Mouse (Mus musculus) hindbrain, embryonic 12.5 days (tissue): ENCODE data around the gene Tmem63c. TPM values are rescaled to one million over a fixed set of nuclear protein-coding genes. Genes with fewer than 3 reads are reported as not detected.

Experiments used
- ATAC-seq: fragments of 200-750 bp; cut with Nextera tagmentation; 2 replicates; pipeline ENCODE4 v1.8.0; 2017; ENCODE audit warnings: moderate TSS enrichment; ENCODE audit not compliant: low FRiP score
- H3K27ac ChIP-seq: fragments of 300-500 bp; sonication (generic); 2 replicates; pipeline ENCODE4 v1.5.1; 2016; ENCODE audit warnings: mild to moderate bottlenecking
- H3K27me3 ChIP-seq: fragments of 300-500 bp; sonication (generic); 2 replicates; pipeline ENCODE4 v1.6.1; 2016; ENCODE audit warnings: mild to moderate bottlenecking
- H3K36me3 ChIP-seq: fragments of 300-500 bp; sonication (generic); 2 replicates; pipeline ENCODE4 v1.6.1; 2016; ENCODE audit warnings: mild to moderate bottlenecking
- H3K4me1 ChIP-seq: fragments of 300-500 bp; sonication (generic); 2 replicates; pipeline ENCODE4 v1.6.1; 2016
- H3K4me2 ChIP-seq: fragments of 300-500 bp; sonication (generic); replicated peaks from 2 replicates; pipeline ENCODE4 v1.6.1; 2016; ENCODE audit warnings: mild to moderate bottlenecking
- H3K4me3 ChIP-seq: fragments of 300-500 bp; sonication (generic); 2 replicates; pipeline ENCODE4 v1.5.1; 2016; ENCODE audit warnings: mild to moderate bottlenecking
- H3K9ac ChIP-seq: fragments of 300-500 bp; sonication (generic); 2 replicates; pipeline ENCODE4 v1.6.1; 2016; ENCODE audit warnings: mild to moderate bottlenecking, moderate library complexity
- H3K9me3 ChIP-seq: fragments of 300-500 bp; sonication (generic); replicated peaks from 2 replicates; pipeline ENCODE4 v1.6.1; 2016; ENCODE audit warnings: mild to moderate bottlenecking
- WGBS: fragments of 180-500 bp; shearing (Covaris S2); methylation state at CpG from one replicate; pipeline ENCODE4 v1.1.7; 2016; 5-methylcytosine and 5-hydroxymethylcytosine counted together
- polyA plus RNA-seq: library from polyadenylated mRNA; unstranded; fragments of >200 nt; fragmentation: Nextera tagmentation; extraction: Ambion mirVana; gene quantifications from 2 replicates; pipeline ENCODE4 v1.2.1, GENCODE M21; 2016

The Tmem63c gene
- 1.8 and 2.3 TPM in 2 replicates for polyA plus RNA-seq

DNA sequence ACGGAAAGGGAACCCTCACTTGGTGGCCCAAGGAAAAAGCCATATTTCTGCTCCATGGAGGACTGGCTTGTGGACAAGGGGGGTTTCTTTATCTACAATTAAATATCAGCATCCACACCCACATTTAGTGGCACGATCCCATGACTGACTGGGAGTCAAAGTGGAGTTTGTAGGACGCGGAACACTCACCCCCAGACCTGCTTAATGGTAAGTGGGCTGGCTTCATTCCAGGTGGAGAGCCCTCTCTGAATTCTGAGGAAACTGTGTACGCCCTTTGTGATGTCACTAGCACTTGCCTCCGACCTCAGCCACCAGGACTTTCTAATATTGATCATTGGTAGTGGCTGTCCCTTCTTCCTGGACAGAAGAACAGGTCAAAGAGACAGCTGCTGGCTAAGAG is at the start of gene Tmem63c:
Gene Tmem63c, plus strand, starts transcription at position 301 of the 400 bp plus-strand sequence.
- Histone ChIP-seq H3K4me3 (no peak within 1 kb of the TSS), H3K27me3 (peaks cover 5% of the 10 kb centered on the region; the same call in 1 of the 2 replicates), H3K4me1 (peaks cover 1% of the 10 kb centered on the region; the same call in 1 of the 2 replicates), H3K4me2 (no peak within 1 kb of the TSS), H3K36me3 (no peaks in the 10 kb centered on the region), H3K9me3 (no peaks in the 10 kb centered on the region), H3K27ac (no peak within 1 kb of the TSS), H3K9ac (no peak within 1 kb of the TSS)
- ATAC-seq, result no peak
- WGBS, result 82% methylated on average over 6 of the region's 6 CpGs

DNA sequence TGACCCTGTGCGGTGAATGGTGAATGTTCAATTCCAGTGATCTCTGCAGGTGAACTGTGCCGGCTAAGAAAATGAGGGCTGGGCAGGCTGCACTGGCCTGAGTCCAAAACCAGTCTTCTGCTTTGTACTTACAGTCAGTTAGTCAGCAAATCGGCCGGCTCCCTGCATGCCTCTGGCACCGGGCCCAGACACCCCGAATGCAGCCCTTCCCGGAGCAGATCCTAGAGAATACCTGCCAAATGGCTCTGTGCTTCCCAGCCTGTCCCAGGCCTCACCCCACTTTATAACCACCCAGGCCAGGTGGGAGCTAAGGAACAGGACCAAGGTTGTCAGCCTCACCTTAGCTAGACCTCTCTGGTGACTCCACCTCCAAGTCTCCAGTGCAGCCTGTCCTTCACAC is 47.9 kb upstream of the Tmem63c start:
- ATAC-seq, result no peak
- WGBS, result 37% methylated on average over 7 of the region's 7 CpGs
- no peak overlapping the region for H3K4me2 ChIP-seq
- no peaks in the 10 kb centered on the region for H3K36me3 ChIP-seq
- H3K9me3 ChIP-seq, result no peaks in the 10 kb centered on the region
- no peak overlapping the region for H3K9ac ChIP-seq
- H3K4me1 ChIP-seq, result peaks cover 31% of the 10 kb centered on the region
- no peak overlapping the region for H3K4me3 ChIP-seq
- peaks cover 7% of the 10 kb centered on the region; the same call in 1 of the 2 replicates for H3K27me3 ChIP-seq
- H3K27ac ChIP-seq, result peak overlapping the region; percentile 12; the same call in 1 of the 2 replicates

DNA sequence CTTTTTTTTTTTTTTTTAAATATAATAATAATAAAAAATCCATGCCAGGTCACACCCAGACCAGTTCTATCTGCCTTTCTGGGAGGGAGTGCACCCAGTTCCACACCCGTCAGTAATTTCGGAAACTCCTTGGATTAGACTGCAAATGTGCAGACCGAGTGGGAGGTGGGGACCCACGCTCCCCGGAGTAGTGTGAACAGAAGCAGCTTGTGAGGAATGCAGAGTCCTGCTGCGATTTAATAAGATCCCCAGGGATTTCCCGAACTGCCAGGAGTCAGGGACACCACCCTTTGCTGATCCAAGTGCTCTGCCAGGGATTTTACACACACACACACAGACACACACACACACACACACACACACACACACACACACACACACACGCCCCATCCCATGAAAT is 47.4 kb upstream of the Tmem63c start:
- ATAC-seq, result no peak
- peaks cover 31% of the 10 kb centered on the region for H3K4me1 ChIP-seq
- H3K9me3 ChIP-seq, result no peaks in the 10 kb centered on the region
- peak overlapping the region; percentile 55; the same call in 1 of the 2 replicates for H3K27ac ChIP-seq
- peaks cover 12% of the 10 kb centered on the region for H3K27me3 ChIP-seq
- no peaks in the 10 kb centered on the region for H3K36me3 ChIP-seq
- peak overlapping the region; percentile 52 for H3K4me2 ChIP-seq
- 0 out of 2 replicates have a peak overlapping the region, but pooled peaks have one; percentile 54 for H3K9ac ChIP-seq
- 43% methylated on average over 8 of the region's 8 CpGs for WGBS
- no peak overlapping the region for H3K4me3 ChIP-seq

DNA sequence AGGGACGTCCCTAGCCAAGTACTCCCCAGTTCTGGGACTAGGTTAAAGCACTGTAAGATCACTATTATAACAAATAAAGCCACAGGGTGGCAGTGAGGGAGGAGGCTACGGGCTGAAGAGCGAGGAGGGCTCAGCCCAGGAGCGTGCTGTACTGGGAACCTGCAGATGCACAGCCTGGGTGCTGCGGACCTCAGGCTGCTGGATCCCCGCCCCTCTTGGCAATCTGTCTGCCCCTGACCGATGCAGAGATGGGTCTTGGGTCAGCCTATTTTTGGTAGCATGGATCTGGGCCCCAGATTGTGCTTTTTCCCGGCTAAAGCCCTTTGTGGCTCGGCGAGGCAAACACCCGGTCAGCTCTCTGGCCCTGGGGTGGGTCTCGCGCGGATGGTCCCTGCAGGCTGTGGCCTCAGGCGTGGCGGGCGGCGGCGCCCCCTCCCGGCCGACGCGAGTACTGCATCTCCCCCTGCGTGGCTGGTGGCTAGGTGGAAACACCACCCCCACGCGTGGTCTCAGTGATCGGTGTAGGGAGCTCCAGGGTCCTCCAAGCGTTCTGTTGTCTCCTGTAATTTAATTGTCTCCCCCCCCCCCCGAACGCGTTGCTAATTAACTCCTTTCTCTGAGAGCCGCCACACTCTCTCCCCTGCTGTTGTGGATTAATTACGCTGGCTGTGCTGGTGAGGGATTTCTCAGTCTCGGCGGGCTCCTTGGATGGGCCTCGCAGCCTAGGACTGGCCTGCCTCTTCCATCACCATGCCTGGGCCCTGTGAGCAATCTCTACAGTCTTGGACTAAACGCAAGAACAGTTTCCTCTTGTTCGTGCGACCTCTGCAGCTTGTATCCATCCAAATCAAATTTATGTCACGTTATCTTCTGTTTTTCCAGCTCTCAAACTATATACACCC is 46.5 kb upstream of the Tmem63c start:
- H3K27me3 ChIP-seq, result peaks cover 19% of the 10 kb centered on the region
- H3K27ac ChIP-seq, result peak overlapping the region; percentile 55
- H3K36me3 ChIP-seq, result no peaks in the 10 kb centered on the region
- peaks cover 28% of the 10 kb centered on the region for H3K4me1 ChIP-seq
- H3K9ac ChIP-seq, result peak overlapping the region; percentile 54
- H3K4me2 ChIP-seq, result peak overlapping the region; percentile 52
- peak overlapping the region; percentile 25 for H3K4me3 ChIP-seq
- H3K9me3 ChIP-seq, result no peaks in the 10 kb centered on the region
- 9% methylated on average over 39 of the region's 40 CpGs for WGBS
- ATAC-seq, result peak; percentile 78

DNA sequence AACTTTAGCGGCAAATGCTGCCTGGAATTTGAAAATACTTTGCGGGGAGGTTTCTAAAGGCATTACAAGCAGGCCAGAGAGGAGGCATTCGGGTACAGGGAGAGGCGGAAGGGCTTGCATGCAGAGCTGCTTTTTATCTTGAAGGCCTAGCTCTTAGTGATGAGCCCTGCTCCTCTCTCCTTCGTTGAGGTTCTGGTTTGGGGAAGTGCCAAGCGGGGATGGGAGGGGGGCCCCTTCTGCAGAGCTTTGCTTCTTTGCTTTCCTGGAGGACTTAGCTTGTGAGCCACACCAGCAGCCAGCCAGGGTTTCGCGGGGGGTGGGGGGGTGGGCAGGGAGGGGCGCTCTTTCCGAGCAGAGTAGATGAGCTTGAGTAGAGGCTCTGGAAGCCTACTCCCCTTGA is 45.4 kb upstream of the Tmem63c start:
- peaks cover 27% of the 10 kb centered on the region for H3K27me3 ChIP-seq
- H3K27ac ChIP-seq, result no peak overlapping the region
- H3K9me3 ChIP-seq, result no peaks in the 10 kb centered on the region
- no peak overlapping the region for H3K4me2 ChIP-seq
- H3K4me3 ChIP-seq, result no peak overlapping the region
- no peak for ATAC-seq
- no peaks in the 10 kb centered on the region for H3K36me3 ChIP-seq
- no peak overlapping the region for H3K9ac ChIP-seq
- peaks cover 28% of the 10 kb centered on the region for H3K4me1 ChIP-seq
- 68% methylated on average over 10 of the region's 10 CpGs for WGBS

DNA sequence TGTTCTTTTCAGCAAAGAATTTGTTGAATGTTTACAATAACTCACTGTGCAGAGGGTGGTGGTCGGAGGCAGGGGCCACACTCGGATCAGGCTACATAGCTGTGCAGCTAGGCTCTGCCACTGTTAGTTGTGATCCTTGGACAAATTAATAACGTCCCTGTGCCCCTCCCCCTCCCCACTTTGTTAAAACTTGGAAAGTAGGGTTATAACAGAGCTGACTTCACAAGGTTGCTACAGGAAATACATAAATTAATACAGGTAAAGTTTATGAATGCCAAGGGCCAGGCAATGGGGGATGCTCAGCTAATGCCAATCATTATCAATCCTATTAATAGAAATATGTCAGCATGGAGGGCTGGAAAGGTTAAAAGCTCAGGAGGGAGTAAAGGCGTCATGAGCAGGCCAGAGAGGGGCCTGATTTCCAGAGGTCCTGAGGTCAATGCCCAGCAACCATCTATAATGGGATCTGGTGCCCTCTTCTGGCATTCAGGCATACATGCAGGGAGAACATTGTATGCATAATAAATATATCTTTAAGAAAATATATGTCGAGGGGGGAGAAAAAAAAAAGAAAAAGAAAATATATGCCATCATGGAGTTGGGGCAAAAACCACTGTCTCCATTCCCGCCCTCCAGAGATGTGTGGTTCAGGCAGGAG is 44.5 kb upstream of the Tmem63c start:
- H3K4me3 ChIP-seq, result no peak overlapping the region
- ATAC-seq, result no peak

DNA sequence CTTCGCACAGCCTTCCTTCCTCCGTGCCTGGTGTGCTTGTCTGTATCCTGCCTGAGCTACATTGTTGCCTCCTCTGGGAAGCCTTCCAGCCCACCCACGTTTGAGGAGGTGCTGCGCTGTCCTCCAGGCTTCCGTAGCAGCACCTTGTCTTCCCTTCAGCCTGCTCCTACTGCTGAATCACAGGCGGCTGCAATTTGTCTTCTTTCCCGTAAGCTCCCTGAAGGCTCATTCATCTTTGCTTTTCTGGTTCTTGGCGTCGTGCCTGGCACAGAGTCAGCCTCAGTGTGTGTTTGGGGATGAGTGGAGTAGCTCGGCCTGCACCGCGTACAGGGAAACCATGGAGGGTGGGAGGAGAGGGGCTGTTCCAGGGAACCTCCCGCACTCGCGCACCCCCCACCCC is 43.3 kb upstream of the Tmem63c start:
- no peaks in the 10 kb centered on the region for H3K36me3 ChIP-seq
- H3K4me1 ChIP-seq, result peaks cover 29% of the 10 kb centered on the region
- no peak overlapping the region for H3K9ac ChIP-seq
- H3K27me3 ChIP-seq, result peaks cover 45% of the 10 kb centered on the region
- no peak overlapping the region for H3K27ac ChIP-seq
- 19% methylated on average over 15 of the region's 15 CpGs for WGBS
- ATAC-seq, result no peak
- H3K4me2 ChIP-seq, result no peak overlapping the region
- H3K4me3 ChIP-seq, result no peak overlapping the region
- no peaks in the 10 kb centered on the region for H3K9me3 ChIP-seq

More for the DNA sequence above, 44.5 kb upstream of the Tmem63c start:
- Histone ChIP-seq H3K36me3 (no peaks in the 10 kb centered on the region), H3K9me3 (no peaks in the 10 kb centered on the region), H3K27me3 (peaks cover 36% of the 10 kb centered on the region), H3K4me1 (peaks cover 28% of the 10 kb centered on the region), H3K9ac (no peak overlapping the region), H3K4me2 (no peak overlapping the region), H3K27ac (no peak overlapping the region)
- WGBS, result 64% methylated on average over 6 of the region's 6 CpGs

DNA sequence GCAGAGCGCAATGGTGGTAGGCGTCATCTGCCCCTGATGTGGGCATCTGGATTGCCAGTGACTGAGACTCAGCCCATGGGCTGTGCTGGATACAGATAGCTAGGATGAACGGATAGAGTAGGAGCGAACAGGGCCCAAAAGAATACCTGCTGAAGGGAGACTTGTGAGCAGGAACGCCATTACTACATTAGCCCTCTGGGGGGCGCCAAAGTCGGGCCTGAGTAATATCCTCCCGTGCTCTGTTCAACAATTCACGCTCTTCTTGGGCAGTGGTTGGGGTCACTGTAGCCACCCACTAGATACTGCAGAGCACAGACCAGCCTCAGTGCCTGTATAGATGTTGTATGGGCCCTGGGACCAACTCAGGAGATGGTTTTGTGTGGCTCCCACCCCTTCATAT is 40.0 kb upstream of the Tmem63c start:
- H3K4me1 ChIP-seq, result peaks cover 17% of the 10 kb centered on the region
- no peak for ATAC-seq
- H3K9me3 ChIP-seq, result no peaks in the 10 kb centered on the region
- no peak overlapping the region for H3K4me2 ChIP-seq
- no peaks in the 10 kb centered on the region for H3K36me3 ChIP-seq
- H3K4me3 ChIP-seq, result no peak overlapping the region
- peaks cover 72% of the 10 kb centered on the region for H3K27me3 ChIP-seq
- H3K27ac ChIP-seq, result no peak overlapping the region
- WGBS, result 24% methylated on average over 9 of the region's 9 CpGs
- H3K9ac ChIP-seq, result no peak overlapping the region

DNA sequence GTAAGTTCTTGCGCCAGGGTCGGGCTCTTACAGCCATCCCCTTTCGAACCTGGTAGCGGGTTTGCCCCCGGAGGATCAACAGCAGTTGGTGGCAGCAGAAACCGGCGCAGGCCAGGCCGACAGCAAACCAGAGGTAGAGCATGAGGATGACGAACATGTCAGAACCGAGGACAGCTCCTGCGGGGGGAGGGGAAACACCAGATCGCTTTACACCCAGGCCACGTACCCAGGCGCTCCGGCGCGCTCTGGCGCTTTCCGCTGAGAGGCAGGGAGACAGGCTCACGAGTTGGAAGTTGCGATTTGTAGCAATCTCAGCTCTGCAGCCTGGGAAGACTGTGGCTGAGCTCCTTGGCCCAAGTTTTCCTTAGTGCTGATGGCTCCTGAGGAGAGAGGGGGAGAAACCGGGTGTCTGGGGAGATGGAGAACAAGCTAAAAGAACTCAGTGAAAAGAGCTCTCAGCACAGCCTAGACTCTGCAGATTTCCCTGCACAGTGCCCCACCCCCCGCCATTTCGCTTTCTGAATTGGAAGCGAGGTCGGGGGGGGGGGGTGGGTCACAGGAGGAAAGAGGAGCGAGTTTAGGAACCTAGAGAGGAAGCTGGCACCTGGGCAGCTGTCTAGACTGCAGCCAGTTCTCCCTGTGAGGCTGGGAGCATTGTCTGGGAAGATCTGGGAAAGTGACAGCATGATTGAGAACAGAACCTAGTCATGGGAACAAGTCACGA is 37.5 kb upstream of the Tmem63c start:
- Histone ChIP-seq H3K36me3 (no peaks in the 10 kb centered on the region), H3K9ac (0 out of 2 replicates have a peak overlapping the region, but pooled peaks have one; percentile 13), H3K4me3 (peak overlapping the region; percentile 22), H3K4me1 (peaks cover 17% of the 10 kb centered on the region), H3K4me2 (peak overlapping the region; percentile 49), H3K9me3 (no peaks in the 10 kb centered on the region), H3K27me3 (peaks cover 90% of the 10 kb centered on the region), H3K27ac (no peak overlapping the region)
- WGBS, result 2% methylated on average over 24 of the region's 28 CpGs
- ATAC-seq, result peak; percentile 66

DNA sequence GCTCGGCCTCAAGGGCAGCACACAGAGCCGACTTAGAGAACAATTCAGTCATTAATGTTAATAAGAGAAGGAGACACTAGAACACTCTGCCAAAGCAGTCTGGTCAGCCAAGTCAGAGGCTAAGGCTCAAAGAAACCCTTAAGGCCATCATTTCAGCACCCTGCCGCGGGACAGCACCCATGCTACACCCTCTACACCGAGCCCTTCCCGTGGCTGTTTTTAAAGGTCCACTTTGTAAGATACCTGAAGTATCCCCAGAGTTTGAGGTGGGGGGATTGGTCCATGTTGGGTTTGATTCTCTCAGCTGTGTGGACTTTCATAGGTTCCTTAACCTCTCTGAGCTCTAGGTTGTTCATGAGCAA is 37.0 kb upstream of the Tmem63c start:
- Histone ChIP-seq H3K4me1 (peaks cover 17% of the 10 kb centered on the region), H3K27me3 (peaks cover 90% of the 10 kb centered on the region), H3K27ac (no peak overlapping the region), H3K4me2 (peak overlapping the region; percentile 49), H3K4me3 (no peak overlapping the region), H3K9ac (no peak overlapping the region), H3K9me3 (no peaks in the 10 kb centered on the region), H3K36me3 (no peaks in the 10 kb centered on the region)
- 7% methylated on average over 6 of the region's 6 CpGs for WGBS
- ATAC-seq, result peak; percentile 7; the same call in 1 of the 2 replicates

DNA sequence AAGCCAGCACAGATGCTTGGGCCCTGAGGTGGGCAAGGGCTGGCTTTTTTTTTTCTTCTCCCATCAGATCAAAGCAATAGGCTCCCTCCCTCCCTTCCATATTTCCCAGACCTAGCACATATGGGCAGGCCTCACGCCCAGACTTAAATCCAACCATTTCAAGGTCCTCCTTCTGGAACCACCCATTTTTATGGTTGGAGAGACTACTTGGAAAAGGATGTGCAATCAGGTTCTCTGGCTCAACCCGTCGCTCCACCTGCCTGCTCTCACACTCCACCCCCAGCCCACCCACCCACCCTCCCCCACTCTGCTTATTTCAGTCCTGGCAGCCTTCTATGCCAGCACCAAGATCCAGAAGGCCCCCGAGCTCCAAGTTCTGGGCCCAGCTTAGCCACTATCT is 34.6 kb upstream of the Tmem63c start:
- peaks cover 35% of the 10 kb centered on the region for H3K4me1 ChIP-seq
- H3K9ac ChIP-seq, result no peak overlapping the region
- no peak overlapping the region for H3K4me3 ChIP-seq
- H3K27me3 ChIP-seq, result peaks cover 95% of the 10 kb centered on the region
- no peak for ATAC-seq
- 77% methylated on average over 4 of the region's 4 CpGs for WGBS
- no peak overlapping the region for H3K4me2 ChIP-seq
- H3K27ac ChIP-seq, result no peak overlapping the region
- H3K36me3 ChIP-seq, result no peaks in the 10 kb centered on the region
- no peaks in the 10 kb centered on the region for H3K9me3 ChIP-seq

DNA sequence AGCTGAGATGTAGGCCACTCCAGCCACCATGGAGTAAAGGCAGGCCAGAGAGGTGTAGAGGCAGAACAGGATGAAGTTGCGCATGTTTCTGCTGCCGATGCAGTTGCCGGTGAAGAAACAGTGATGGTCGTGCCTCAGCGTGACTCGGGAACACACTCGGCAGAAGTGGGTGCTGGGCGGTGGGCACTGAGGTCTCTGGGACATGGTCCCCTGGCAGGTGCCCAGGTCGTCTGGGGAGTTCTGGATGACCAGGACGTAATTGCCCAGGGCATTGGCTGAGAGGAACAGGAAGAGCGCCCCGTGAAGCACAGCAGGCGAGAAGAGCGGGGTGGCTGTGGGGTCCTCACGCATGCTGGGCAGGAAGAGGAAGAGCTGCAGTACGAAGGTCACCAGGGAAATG is 32.9 kb upstream of the Tmem63c start:
- ATAC-seq, result no peak
- Histone ChIP-seq H3K27me3 (peaks cover 83% of the 10 kb centered on the region), H3K4me3 (no peak overlapping the region), H3K27ac (no peak overlapping the region), H3K36me3 (no peaks in the 10 kb centered on the region), H3K9ac (no peak overlapping the region), H3K9me3 (no peaks in the 10 kb centered on the region), H3K4me2 (no peak overlapping the region), H3K4me1 (peaks cover 36% of the 10 kb centered on the region)
- 40% methylated on average over 16 of the region's 16 CpGs for WGBS
